Mouse (Mus musculus): ENCODE measurements at regions not wholly inside any gene's neighbourhood (a gene's known extent, or its start where the extent isn't known, plus 50 kb on each side); places are given as distances from the start of the nearest gene placed in this dataset.
"Not testable (repeated sequence)": the region's sequence is repeated elsewhere in the genome, so short reads cannot be mapped to it uniquely, and the experiment has no call there.

DNA sequence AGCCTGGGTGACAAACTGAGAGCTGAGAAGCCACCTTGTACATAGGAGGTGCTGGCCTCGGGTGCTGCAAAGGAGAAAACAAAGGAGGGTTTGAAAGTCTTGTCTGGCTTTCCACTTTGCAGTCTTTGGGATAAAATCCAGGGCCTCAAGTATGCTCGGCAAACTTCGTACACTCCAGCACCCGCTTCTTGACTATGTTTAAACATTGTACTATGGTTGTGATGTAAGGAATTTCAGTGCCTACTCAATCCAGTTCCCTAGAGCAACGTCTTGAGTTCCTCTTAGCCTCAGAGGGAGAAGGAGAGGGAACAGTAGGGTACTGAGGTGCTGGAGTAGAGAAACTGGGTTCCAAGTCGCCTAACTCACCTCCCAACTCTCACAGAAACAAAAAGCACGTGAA lies 77.4 kb upstream of the Adgrl2 start:
- Histone ChIP-seq H3K9ac (ENCODE audit: low read depth, low read length) (no peak overlapping the region), H3K4me1 (replicated peaks; ENCODE audit: control insufficient read depth, insufficient read depth, low read length) (no peaks in the 10 kb centered on the region), H3K9me3 (ENCODE audit: control insufficient read depth) (no peaks in the 10 kb centered on the region), H3K4me3 (ENCODE audit: low read depth, low read length) (no peak overlapping the region), H3K36me3 (ENCODE audit: control insufficient read depth, insufficient read depth) (no peaks in the 10 kb centered on the region), H3K27me3 (replicated peaks; ENCODE audit: control insufficient read depth, insufficient read depth, low read length) (no peaks in the 10 kb centered on the region), H3K4me2 (replicated peaks; ENCODE audit: low read depth) (no peak overlapping the region), H3K27ac (ENCODE audit: low read depth, low read length) (no peak overlapping the region)
- no peak for TF ChIP-seq CTCF (IDR thresholded peaks at IDR 0.05; ENCODE audit: low read depth)
- no peak for ATAC-seq
- 71% methylated on average over 7 of the region's 7 CpGs for WGBS

GRCm38 (mm10) chr3:149055077-149055476 lies 64.7 kb upstream of the Adgrl2 start:
- Histone ChIP-seq H3K4me3 (ENCODE audit: low read depth, low read length) (no peak overlapping the region), H3K9ac (ENCODE audit: low read depth, low read length) (no peak overlapping the region), H3K4me1 (replicated peaks; ENCODE audit: control insufficient read depth, insufficient read depth, low read length) (no peaks in the 10 kb centered on the region), H3K9me3 (ENCODE audit: control insufficient read depth) (no peaks in the 10 kb centered on the region), H3K27me3 (replicated peaks; ENCODE audit: control insufficient read depth, insufficient read depth, low read length) (no peaks in the 10 kb centered on the region), H3K4me2 (replicated peaks; ENCODE audit: low read depth) (no peak overlapping the region), H3K36me3 (ENCODE audit: control insufficient read depth, insufficient read depth) (no peaks in the 10 kb centered on the region), H3K27ac (ENCODE audit: low read depth, low read length) (no peak overlapping the region)
- no peak for ATAC-seq
- 40% methylated on average over 12 of the region's 12 CpGs for WGBS
- no peak for TF ChIP-seq CTCF (IDR thresholded peaks at IDR 0.05; ENCODE audit: low read depth)

GRCm38 (mm10) chr3:149052295-149052902 lies 62.0 kb upstream of the Adgrl2 start:
- ATAC-seq, result peak; percentile 22; the same call in 1 of the 2 replicates

DNA sequence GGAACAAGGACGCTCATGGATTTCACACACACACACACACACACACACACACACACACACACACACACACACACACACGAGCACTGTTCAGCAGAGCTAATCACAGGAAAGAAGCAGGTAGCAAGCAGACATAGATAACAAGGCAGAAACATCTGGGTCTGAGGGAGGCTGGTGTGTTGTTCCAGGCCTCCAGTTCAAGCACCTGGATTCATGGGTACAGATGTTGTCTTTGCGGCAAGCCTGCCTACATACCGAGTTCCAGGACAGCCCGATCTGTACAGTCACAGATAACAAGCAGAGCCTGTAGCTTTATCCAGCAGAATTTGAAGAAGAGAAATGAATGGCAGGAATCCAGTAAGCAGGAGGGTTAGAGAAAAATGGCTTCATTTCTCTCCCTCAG lies 55.0 kb upstream of the Adgrl2 start:
- Histone ChIP-seq H3K4me1 (replicated peaks; ENCODE audit: control insufficient read depth, insufficient read depth, low read length) (no peaks in the 10 kb centered on the region), H3K9ac (ENCODE audit: low read depth, low read length) (no peak overlapping the region), H3K4me3 (ENCODE audit: low read depth, low read length) (no peak overlapping the region), H3K36me3 (ENCODE audit: control insufficient read depth, insufficient read depth) (no peaks in the 10 kb centered on the region), H3K27me3 (replicated peaks; ENCODE audit: control insufficient read depth, insufficient read depth, low read length) (no peaks in the 10 kb centered on the region), H3K9me3 (ENCODE audit: control insufficient read depth) (no peaks in the 10 kb centered on the region), H3K4me2 (replicated peaks; ENCODE audit: low read depth) (no peak overlapping the region), H3K27ac (ENCODE audit: low read depth, low read length) (no peak overlapping the region)
- TF ChIP-seq CTCF (IDR thresholded peaks at IDR 0.05; ENCODE audit: low read depth), result no peak
- WGBS, result 88% methylated on average over 5 of the region's 5 CpGs
- no peak for ATAC-seq

More at GRCm38 (mm10) chr3:149052295-149052902, 62.0 kb upstream of the Adgrl2 start:
- WGBS, result 98% methylated on average over 1 of the region's 1 CpGs
- not testable (repeated sequence) for H3K36me3 ChIP-seq (ENCODE audit: control insufficient read depth, insufficient read depth); H3K4me3 ChIP-seq (ENCODE audit: low read depth, low read length); H3K9me3 ChIP-seq (ENCODE audit: control insufficient read depth); H3K4me1 ChIP-seq (replicated peaks; ENCODE audit: control insufficient read depth, insufficient read depth, low read length); H3K27me3 ChIP-seq (replicated peaks; ENCODE audit: control insufficient read depth, insufficient read depth, low read length); H3K27ac ChIP-seq (ENCODE audit: low read depth, low read length); H3K4me2 ChIP-seq (replicated peaks; ENCODE audit: low read depth); H3K9ac ChIP-seq (ENCODE audit: low read depth, low read length)

GRCm38 (mm10) chr3:149043901-149044300 lies 53.5 kb upstream of the Adgrl2 start:
- no peak overlapping the region for H3K27ac ChIP-seq (ENCODE audit: low read depth, low read length)
- no peaks in the 10 kb centered on the region for H3K4me1 ChIP-seq (replicated peaks; ENCODE audit: control insufficient read depth, insufficient read depth, low read length)
- H3K9me3 ChIP-seq (ENCODE audit: control insufficient read depth), result no peaks in the 10 kb centered on the region
- H3K4me2 ChIP-seq (replicated peaks; ENCODE audit: low read depth), result no peak overlapping the region
- H3K36me3 ChIP-seq (ENCODE audit: control insufficient read depth, insufficient read depth), result no peaks in the 10 kb centered on the region
- H3K27me3 ChIP-seq (replicated peaks; ENCODE audit: control insufficient read depth, insufficient read depth, low read length), result no peaks in the 10 kb centered on the region
- no peak for TF ChIP-seq CTCF (IDR thresholded peaks at IDR 0.05; ENCODE audit: low read depth)
- no peak overlapping the region for H3K4me3 ChIP-seq (ENCODE audit: low read depth, low read length)
- ATAC-seq, result no peak
- no peak overlapping the region for H3K9ac ChIP-seq (ENCODE audit: low read depth, low read length)
- 89% methylated on average over 4 of the region's 4 CpGs for WGBS

GRCm38 (mm10) chr3:149042527-149042926 lies 52.2 kb upstream of the Adgrl2 start:
- H3K9ac ChIP-seq (ENCODE audit: low read depth, low read length), result no peak overlapping the region
- H3K4me3 ChIP-seq (ENCODE audit: low read depth, low read length), result no peak overlapping the region
- H3K4me1 ChIP-seq (replicated peaks; ENCODE audit: control insufficient read depth, insufficient read depth, low read length), result no peaks in the 10 kb centered on the region
- no peaks in the 10 kb centered on the region for H3K36me3 ChIP-seq (ENCODE audit: control insufficient read depth, insufficient read depth)
- 54% methylated on average over 9 of the region's 9 CpGs for WGBS
- H3K27me3 ChIP-seq (replicated peaks; ENCODE audit: control insufficient read depth, insufficient read depth, low read length), result no peaks in the 10 kb centered on the region
- no peaks in the 10 kb centered on the region for H3K9me3 ChIP-seq (ENCODE audit: control insufficient read depth)
- H3K4me2 ChIP-seq (replicated peaks; ENCODE audit: low read depth), result no peak overlapping the region
- H3K27ac ChIP-seq (ENCODE audit: low read depth, low read length), result no peak overlapping the region
- no peak for ATAC-seq
- TF ChIP-seq CTCF (IDR thresholded peaks at IDR 0.05; ENCODE audit: low read depth), result no peak

DNA sequence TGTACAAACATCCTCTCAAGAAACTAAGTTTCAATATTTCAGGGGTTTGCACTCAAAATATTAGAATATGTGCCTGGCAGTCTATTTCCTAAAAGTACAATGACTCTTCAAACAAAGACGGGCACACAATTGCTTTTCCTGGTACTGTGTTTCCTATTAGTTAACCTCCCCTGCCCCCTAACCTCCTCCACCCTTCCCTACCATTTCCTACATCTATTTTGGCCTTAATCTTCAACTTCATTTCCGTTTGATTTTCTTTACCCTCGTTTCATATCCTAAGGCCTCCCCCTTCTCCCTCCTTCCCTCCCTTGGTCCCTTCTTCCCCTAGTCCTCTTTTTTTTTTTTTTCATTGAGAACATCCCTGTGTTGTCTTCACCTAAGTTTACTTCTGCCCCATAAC lies 50.8 kb upstream of the Adgrl2 start:
- no peak overlapping the region for H3K9ac ChIP-seq (ENCODE audit: low read depth, low read length)
- WGBS, result 71% methylated on average over 3 of the region's 3 CpGs
- H3K36me3 ChIP-seq (ENCODE audit: control insufficient read depth, insufficient read depth), result no peaks in the 10 kb centered on the region
- ATAC-seq, result no peak
- TF ChIP-seq CTCF (IDR thresholded peaks at IDR 0.05; ENCODE audit: low read depth), result no peak
- no peak overlapping the region for H3K4me3 ChIP-seq (ENCODE audit: low read depth, low read length)
- no peak overlapping the region for H3K27ac ChIP-seq (ENCODE audit: low read depth, low read length)
- no peak overlapping the region for H3K4me2 ChIP-seq (replicated peaks; ENCODE audit: low read depth)
- no peaks in the 10 kb centered on the region for H3K4me1 ChIP-seq (replicated peaks; ENCODE audit: control insufficient read depth, insufficient read depth, low read length)
- H3K9me3 ChIP-seq (ENCODE audit: control insufficient read depth), result no peaks in the 10 kb centered on the region
- no peaks in the 10 kb centered on the region for H3K27me3 ChIP-seq (replicated peaks; ENCODE audit: control insufficient read depth, insufficient read depth, low read length)

Measured in intestine, postnatal 0 days (tissue).